Mouse (Mus musculus) ES-E14 (cell line): ENCODE data around the gene Abhd14a.

Experiments used
- CHD2 ChIP-seq: IDR thresholded peaks from 2 replicates; pipeline ENCODE4 v1.6.1; 2014; ENCODE audit warnings: mild to moderate bottlenecking, low read depth, low read length, inconsistent platforms
- HCFC1 ChIP-seq: IDR thresholded peaks from 2 replicates; pipeline ENCODE4 v1.6.1; 2012; ENCODE audit warnings: low read length, inconsistent platforms, borderline replicate concordance; ENCODE audit not compliant: insufficient read depth
- MAFK ChIP-seq: IDR thresholded peaks from 2 replicates; pipeline ENCODE4 v1.6.1; 2014; ENCODE audit warnings: mild to moderate bottlenecking, low read depth, low read length, inconsistent platforms; ENCODE audit not compliant: insufficient read depth
- ZC3H11A ChIP-seq: IDR thresholded peaks from 2 replicates; pipeline ENCODE4 v1.6.1; 2012; ENCODE audit warnings: low read depth, mild to moderate bottlenecking, inconsistent platforms, low read length, borderline replicate concordance

- no peak for TF ChIP-seq CHD2
- no peak for TF ChIP-seq HCFC1
- TF ChIP-seq MAFK: no peak
- TF ChIP-seq ZC3H11A: no peak
Measured at GRCm38 (mm10) chr9:106483136-106483535, 35.7 kb upstream of the Abhd14a start.
